Mouse (Mus musculus) forelimb bud, embryonic 11.5 days (tissue): ENCODE data around the gene Ncbp2.
A peak's percentile ranks its signal among the peaks of the same experiment; 100 is the strongest.

Experiments used
- DNase-seq: peaks from one replicate; pipeline ENCODE4 v3.0.0-alpha.2; 2012; ENCODE audit warnings: low read depth, low spot score

Ncbp2 gene

GRCm38 (mm10) chr16:31948345-31948774, at the start of gene Ncbp2, which contains the start of gene 0610012G03Rik:
TSS of gene Ncbp2 (plus strand) at chr16:31948513.
TSS of gene 0610012G03Rik (minus strand) at chr16:31948494.
- peak; percentile 93 for DNase-seq

- no peak for DNase-seq
These were observed 49.6 kb upstream of the Ncbp2 start for GRCm38 (mm10) chr16:31898546-31899326.

- DNase-seq, result no peak
These were observed 46.4 kb upstream of the Ncbp2 start for GRCm38 (mm10) chr16:31901886-31902285.

- no peak for DNase-seq
These were observed 45.1 kb upstream of the Ncbp2 start for GRCm38 (mm10) chr16:31903239-31903638.

GRCm38 (mm10) chr16:31905331-31905730, 43.0 kb upstream of the Ncbp2 start:
- DNase-seq, result no peak

- no peak for DNase-seq
These were observed 42.2 kb upstream of the Ncbp2 start for GRCm38 (mm10) chr16:31905891-31906825.

- DNase-seq, result no peak
These were observed 41.4 kb upstream of the Ncbp2 start for GRCm38 (mm10) chr16:31906896-31907295.

- no peak for DNase-seq
These were observed 39.4 kb upstream of the Ncbp2 start for GRCm38 (mm10) chr16:31908959-31909358.

GRCm38 (mm10) chr16:31910281-31910847, 37.9 kb upstream of the Ncbp2 start:
- no peak for DNase-seq

GRCm38 (mm10) chr16:31917776-31918175, 30.5 kb upstream of the Ncbp2 start:
- no peak for DNase-seq

- peak; percentile 88 for DNase-seq
These were observed 30.0 kb upstream of the Ncbp2 start for GRCm38 (mm10) chr16:31918248-31918724.

GRCm38 (mm10) chr16:31924368-31924767, 23.9 kb upstream of the Ncbp2 start:
- no peak for DNase-seq

GRCm38 (mm10) chr16:31926091-31926490, 22.2 kb upstream of the Ncbp2 start:
- DNase-seq, result no peak

- DNase-seq, result no peak
These were observed 21.6 kb upstream of the Ncbp2 start for GRCm38 (mm10) chr16:31926547-31927182.

GRCm38 (mm10) chr16:31927412-31927811, 20.9 kb upstream of the Ncbp2 start:
- DNase-seq, result no peak

GRCm38 (mm10) chr16:31931330-31931729, 17.0 kb upstream of the Ncbp2 start:
- DNase-seq, result no peak

GRCm38 (mm10) chr16:31932255-31932654, 16.1 kb upstream of the Ncbp2 start:
- DNase-seq, result no peak

- peak; percentile 95 for DNase-seq
These were observed 15.2 kb upstream of the Ncbp2 start for GRCm38 (mm10) chr16:31932840-31933697.

GRCm38 (mm10) chr16:31933751-31934549, 14.4 kb upstream of the Ncbp2 start, which contains the start of gene Pigz:
TSS of gene Pigz (plus strand) at chr16:31933851.
- no peak for DNase-seq
